Mouse (Mus musculus) myocyte (in vitro differentiated cells): ENCODE data around the gene Wwox. TPM values are rescaled to one million over a fixed set of nuclear protein-coding genes. Genes with fewer than 3 reads are reported as not detected.

Experiments used
- H3K27me3 ChIP-seq: one replicate; pipeline ENCODE4 v1.6.1; 2011; ENCODE audit not compliant: control insufficient read depth, insufficient read depth, insufficient read length
- H3K36me3 ChIP-seq: one replicate; pipeline ENCODE4 v1.6.1; 2011; ENCODE audit not compliant: control insufficient read depth, insufficient read depth
- H3K4me2 ChIP-seq: one replicate; pipeline ENCODE4 v1.6.1; 2011; ENCODE audit warnings: low read depth, control low read depth
- H3K4me3 ChIP-seq: one replicate; pipeline ENCODE4 v1.5.1; 2011; ENCODE audit warnings: mild to moderate bottlenecking, control low read depth, moderate library complexity
- H3K79me2 ChIP-seq: one replicate; pipeline ENCODE4 v1.6.1; 2011; ENCODE audit not compliant: control insufficient read depth, insufficient read depth
- H3ac ChIP-seq: one replicate; pipeline ENCODE4 v1.6.1; 2011; ENCODE audit not compliant: control insufficient read depth, insufficient read length
- CEBPB ChIP-seq: IDR thresholded peaks from 2 replicates; pipeline ENCODE4 v1.6.1; 2011; ENCODE audit warnings: mild to moderate bottlenecking, moderate library complexity; ENCODE audit not compliant: poor library complexity, insufficient read depth, severe bottlenecking
- E2F4 ChIP-seq: IDR thresholded peaks from one replicate; pipeline ENCODE4 v1.6.1; 2011; ENCODE audit warnings: mild to moderate bottlenecking, control low read depth, moderate library complexity; ENCODE audit not compliant: insufficient read depth
- MAX ChIP-seq: IDR thresholded peaks from one replicate; pipeline ENCODE4 v1.6.1; 2011; ENCODE audit warnings: low read depth, mild to moderate bottlenecking, control low read depth
- MYOD1 ChIP-seq, 3 experiments: IDR thresholded peaks; one replicate each; pipeline ENCODE4 v1.6.1; 2011; ENCODE audit warnings: control low read depth in 2 of 3, low read depth in 2 of 3, mild to moderate bottlenecking in 2 of 3, moderate library complexity in 1 of 3; ENCODE audit not compliant: insufficient read length in 2 of 3, control insufficient read depth in 1 of 3
- MYOG ChIP-seq, 3 experiments: IDR thresholded peaks; one replicate each; pipeline ENCODE4 v1.6.1; 2011; ENCODE audit warnings: control low read depth in 2 of 3, low read depth in 2 of 3, mild to moderate bottlenecking in 2 of 3; ENCODE audit not compliant: insufficient read length in 2 of 3, control insufficient read depth in 1 of 3, insufficient read depth in 1 of 3
- POLR2A ChIP-seq: IDR thresholded peaks from one replicate; pipeline ENCODE4 v1.6.1; 2011; ENCODE audit warnings: low read depth, mild to moderate bottlenecking, control low read depth, moderate library complexity; ENCODE audit not compliant: insufficient read length
- POLR2AphosphoS2 ChIP-seq: IDR thresholded peaks from one replicate; pipeline ENCODE4 v1.6.1; 2011; ENCODE audit warnings: low read depth, control low read depth; ENCODE audit not compliant: insufficient read length
- REST ChIP-seq: IDR thresholded peaks from one replicate; pipeline ENCODE4 v1.6.1; 2011; ENCODE audit warnings: mild to moderate bottlenecking, control low read depth, moderate library complexity; ENCODE audit not compliant: insufficient read depth, insufficient read length
- SRF ChIP-seq: IDR thresholded peaks from one replicate; pipeline ENCODE4 v1.6.1; 2011; ENCODE audit warnings: low read depth; ENCODE audit not compliant: control insufficient read depth, insufficient read length
- TCF12 ChIP-seq: IDR thresholded peaks from one replicate; pipeline ENCODE4 v1.6.1; 2011; ENCODE audit warnings: mild to moderate bottlenecking, control low read depth; ENCODE audit not compliant: poor library complexity, insufficient read depth, severe bottlenecking
- TCF3 ChIP-seq: IDR thresholded peaks from one replicate; pipeline ENCODE4 v1.6.1; 2011; ENCODE audit warnings: low read depth, control low read depth; ENCODE audit not compliant: insufficient read length
- USF1 ChIP-seq: IDR thresholded peaks from one replicate; pipeline ENCODE4 v1.6.1; 2011; ENCODE audit warnings: low read depth, mild to moderate bottlenecking, control low read depth, moderate library complexity
- polyA plus RNA-seq: library from polyadenylated mRNA; unstranded; fragments of >200 nt; fragmentation: generic; extraction: Trizol; gene quantifications from one replicate; pipeline ENCODE4 v1.2.1, GENCODE M21; 2012; ENCODE audit warnings: missing spikeins

Gene Wwox
- polyA plus RNA-seq, 1 experiment, result 8.6 TPM

DNA sequence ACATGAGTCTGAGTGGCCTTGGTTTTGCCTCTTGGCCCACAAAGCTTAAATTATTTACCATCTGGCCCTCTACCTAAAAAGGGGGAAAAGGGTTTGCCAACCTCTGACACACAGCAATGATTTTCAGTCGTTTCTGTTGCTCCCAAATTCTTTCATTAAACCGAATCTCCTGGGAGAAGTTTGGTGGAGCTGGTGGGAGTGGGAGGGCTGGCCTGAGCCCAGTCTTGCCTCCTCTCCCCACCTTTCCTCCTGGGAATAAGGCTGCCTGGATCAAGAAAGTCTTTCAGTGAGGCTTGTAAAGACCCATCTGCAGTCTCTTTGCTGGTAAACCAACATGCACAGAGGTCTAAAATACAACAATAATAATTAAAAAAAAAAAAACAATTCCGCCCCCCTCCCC is 113.2 kb downstream of the Wwox start:
- Histone ChIP-seq H3K79me2 (no peaks in the 10 kb centered on the region), H3K36me3 (no peaks in the 10 kb centered on the region), H3ac (no peak overlapping the region), H3K4me2 (no peak overlapping the region), H3K27me3 (no peaks in the 10 kb centered on the region), H3K4me3 (no peak overlapping the region)
- no peak for TF ChIP-seq CEBPB
- TF ChIP-seq TCF12, result no peak
- TF ChIP-seq MAX, result no peak
- no peak for TF ChIP-seq POLR2AphosphoS2
- TF ChIP-seq REST, result no peak
- TF ChIP-seq MYOD1 (IDR thresholded peaks at IDR 0.05; ENCODE audit: control insufficient read depth in 1 of 3, insufficient read length in 2 of 3, low read depth in 2 of 3), result no peak
- TF ChIP-seq SRF, result no peak

DNA sequence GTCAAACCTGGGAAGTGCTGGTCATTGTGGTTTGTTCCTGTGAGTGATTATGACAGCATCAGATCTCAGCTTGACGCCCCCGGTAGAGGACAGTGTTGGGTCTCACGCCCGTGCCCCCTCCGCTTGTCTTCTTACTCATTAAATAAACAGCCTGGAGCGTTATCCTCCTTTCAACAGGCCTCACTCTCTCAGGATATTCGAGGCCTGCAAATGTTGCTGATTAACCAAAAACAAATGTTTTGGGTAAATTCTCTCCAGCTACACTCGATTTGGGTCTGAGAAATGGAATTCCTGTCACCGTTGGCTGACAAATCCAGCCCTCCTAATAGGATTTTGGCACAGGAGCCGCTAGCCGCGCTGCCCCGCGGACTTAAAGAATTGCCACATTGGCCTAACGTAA is 115.5 kb downstream of the Wwox start:
- Histone ChIP-seq H3K4me2 (no peak overlapping the region), H3ac (no peak overlapping the region), H3K79me2 (no peaks in the 10 kb centered on the region), H3K36me3 (no peaks in the 10 kb centered on the region), H3K4me3 (no peak overlapping the region), H3K27me3 (no peaks in the 10 kb centered on the region)
- TF ChIP-seq POLR2AphosphoS2, result no peak
- TF ChIP-seq MYOG (IDR thresholded peaks at IDR 0.05; ENCODE audit: control insufficient read depth in 1 of 3, insufficient read depth in 1 of 3, insufficient read length in 2 of 3, low read depth in 2 of 3), result no peak

DNA sequence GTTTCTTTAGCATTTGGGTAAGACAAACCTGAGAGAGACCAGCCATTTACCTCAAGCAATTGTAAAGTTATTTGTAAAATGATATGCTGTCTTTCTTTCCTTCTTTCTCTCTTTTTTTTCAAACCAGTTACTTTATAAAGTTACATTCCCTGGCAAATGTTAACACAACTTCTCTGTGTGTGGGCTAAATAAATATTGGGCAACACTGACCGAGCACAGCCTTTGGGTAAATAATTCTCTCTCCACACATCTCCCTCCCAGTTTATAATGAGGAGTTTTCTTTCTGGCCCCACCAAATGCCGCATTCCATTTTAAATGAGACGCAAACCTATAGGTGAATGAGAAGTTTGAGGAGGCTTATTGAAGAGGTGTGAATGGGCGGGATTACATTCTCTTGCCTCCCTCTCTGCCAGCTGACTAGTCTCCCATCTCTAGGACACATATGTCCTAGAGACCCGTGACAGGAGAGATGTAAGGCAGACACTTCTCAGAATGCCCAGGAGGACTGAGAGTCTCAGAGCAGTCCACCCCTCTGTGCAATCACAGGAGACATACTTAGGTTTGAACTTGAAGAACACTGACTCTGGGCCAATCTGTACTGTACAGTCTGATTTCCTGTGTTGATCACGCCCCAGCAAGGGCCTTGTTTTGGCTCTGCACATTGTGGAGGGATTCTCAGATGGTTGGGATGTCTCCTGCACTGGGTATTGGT is 116.2 kb downstream of the Wwox start:
- Histone ChIP-seq H3K79me2 (no peaks in the 10 kb centered on the region), H3K36me3 (no peaks in the 10 kb centered on the region), H3K4me2 (no peak overlapping the region), H3ac (no peak overlapping the region), H3K27me3 (no peaks in the 10 kb centered on the region), H3K4me3 (no peak overlapping the region)
- TF ChIP-seq MYOG (IDR thresholded peaks at IDR 0.05; ENCODE audit: control insufficient read depth in 1 of 3, insufficient read depth in 1 of 3, insufficient read length in 2 of 3, low read depth in 2 of 3) (no peak), MYOD1 (IDR thresholded peaks at IDR 0.05; ENCODE audit: control insufficient read depth in 1 of 3, insufficient read length in 2 of 3, low read depth in 2 of 3) (no peak), POLR2A (no peak), MAX (no peak), CEBPB (no peak), REST (no peak), POLR2AphosphoS2 (no peak), TCF12 (no peak), E2F4 (no peak), TCF3 (no peak), SRF (no peak), USF1 (no peak)

DNA sequence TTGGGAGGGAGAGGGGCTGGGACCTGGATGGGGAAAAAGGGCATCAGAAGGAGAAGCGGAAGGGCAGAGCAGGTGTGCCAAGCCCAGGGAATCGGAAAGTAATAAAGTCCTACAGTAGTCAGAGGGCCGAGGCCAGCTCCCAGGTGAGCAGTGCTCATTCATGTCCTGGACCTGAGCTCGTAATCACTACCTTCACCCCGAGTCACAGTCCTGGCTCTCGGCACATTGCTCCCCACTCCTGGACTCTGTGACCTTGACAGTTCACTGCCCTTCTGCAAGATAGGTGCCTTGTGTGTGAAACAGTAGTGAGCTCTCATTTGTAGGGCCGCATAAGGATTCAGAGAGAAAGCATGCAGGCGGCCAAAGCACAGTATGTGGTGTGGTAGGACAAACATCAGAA is 121.7 kb downstream of the Wwox start:
- no peak overlapping the region for H3K4me2 ChIP-seq
- H3K79me2 ChIP-seq, result no peaks in the 10 kb centered on the region
- H3K27me3 ChIP-seq, result no peaks in the 10 kb centered on the region
- no peaks in the 10 kb centered on the region for H3K36me3 ChIP-seq
- TF ChIP-seq POLR2AphosphoS2, result no peak
- no peak for TF ChIP-seq E2F4
- TF ChIP-seq CEBPB, result no peak
- no peak for TF ChIP-seq REST
- TF ChIP-seq MAX, result no peak
- TF ChIP-seq SRF, result no peak
- no peak for TF ChIP-seq TCF12
- no peak overlapping the region for H3ac ChIP-seq
- H3K4me3 ChIP-seq, result no peak overlapping the region

DNA sequence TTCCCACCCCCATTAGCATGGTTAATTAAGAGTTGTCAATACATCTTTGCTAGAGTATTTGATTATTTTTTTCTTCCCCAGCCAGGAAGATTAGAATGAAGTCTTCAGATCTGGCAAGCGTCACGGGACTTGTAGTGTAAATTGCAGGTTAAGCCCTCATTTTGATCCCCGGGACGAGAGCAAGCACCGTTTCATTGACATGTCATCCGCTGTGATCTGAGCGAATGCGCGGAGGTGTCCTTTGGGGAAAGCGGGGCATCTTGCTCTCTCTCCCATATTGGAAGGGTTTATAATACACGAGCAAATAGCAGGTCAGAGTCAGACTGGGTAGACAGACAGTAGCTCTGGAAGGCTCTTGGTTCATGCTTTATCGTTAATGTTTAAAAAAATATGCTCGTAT is 123.0 kb downstream of the Wwox start:
- Histone ChIP-seq H3K4me2 (no peak overlapping the region), H3K36me3 (no peaks in the 10 kb centered on the region), H3ac (no peak overlapping the region), H3K4me3 (no peak overlapping the region), H3K27me3 (no peaks in the 10 kb centered on the region), H3K79me2 (no peaks in the 10 kb centered on the region)
- TF ChIP-seq TCF12 (no peak), MYOD1 (IDR thresholded peaks at IDR 0.05; ENCODE audit: control insufficient read depth in 1 of 3, insufficient read length in 2 of 3, low read depth in 2 of 3) (no peak), USF1 (no peak), MYOG (IDR thresholded peaks at IDR 0.05; ENCODE audit: control insufficient read depth in 1 of 3, insufficient read depth in 1 of 3, insufficient read length in 2 of 3, low read depth in 2 of 3) (no peak), POLR2A (no peak), SRF (no peak), E2F4 (no peak), MAX (no peak), POLR2AphosphoS2 (no peak), REST (no peak), TCF3 (no peak), CEBPB (no peak)
